Mouse (Mus musculus): Measurements from ENCODE around the gene Clip2.

The Clip2 gene

DNA sequence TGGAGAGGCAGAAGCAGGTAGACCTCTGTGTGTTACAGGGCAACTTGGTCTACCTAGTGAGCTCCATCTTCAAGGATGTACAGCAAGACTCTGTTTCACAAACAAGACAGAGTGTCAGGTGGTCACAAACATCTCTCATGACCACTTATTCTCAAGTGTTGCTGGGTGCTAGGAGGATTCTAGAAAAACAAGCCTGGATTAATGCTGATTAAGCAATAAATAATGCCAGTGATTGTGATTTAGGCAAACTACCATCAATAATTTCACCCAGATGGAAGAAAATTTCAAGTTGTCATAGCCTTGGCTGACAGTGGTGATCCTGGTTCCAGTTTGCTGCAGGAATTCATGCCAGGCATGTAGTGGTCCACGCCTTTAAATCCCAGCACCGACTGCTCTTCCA lies 12.0 kb upstream of the Clip2 start:
- DNase-seq: no peak

DNA sequence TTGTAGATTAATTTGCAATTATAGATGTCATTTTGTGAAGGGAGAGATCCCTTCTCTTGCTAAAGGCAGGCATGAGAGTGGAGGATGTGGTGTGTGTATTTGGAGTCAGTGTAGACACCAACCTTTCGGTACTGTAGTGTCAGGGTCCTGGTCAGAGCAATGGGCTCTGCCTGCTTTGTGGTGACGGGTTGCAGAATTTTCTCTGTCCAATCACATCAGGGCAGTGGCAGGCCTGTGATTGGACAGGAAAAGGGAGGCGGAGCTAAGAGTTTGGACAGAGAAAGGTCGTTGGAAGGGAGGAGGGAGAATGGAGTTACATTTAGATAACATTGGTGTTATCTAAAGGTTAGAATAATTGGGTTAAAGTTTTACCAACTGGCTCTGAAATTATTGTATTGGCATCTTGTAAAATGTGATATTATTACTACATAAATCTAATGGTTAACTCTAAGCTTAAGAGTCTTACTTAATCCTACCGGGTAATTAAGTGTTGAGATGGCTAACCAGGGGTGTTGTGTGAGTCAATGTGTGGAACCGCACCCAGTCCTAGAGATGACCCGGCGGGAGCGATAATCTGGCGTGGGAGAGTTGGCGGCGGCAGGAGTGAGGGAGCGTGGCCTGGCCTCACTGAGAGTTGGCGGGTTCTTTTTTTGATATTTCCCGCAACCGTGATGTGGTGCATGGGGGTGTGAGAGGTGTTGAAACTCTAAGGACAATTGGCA lies 8.4 kb upstream of the Clip2 start:
- DNase-seq: no peak

DNA sequence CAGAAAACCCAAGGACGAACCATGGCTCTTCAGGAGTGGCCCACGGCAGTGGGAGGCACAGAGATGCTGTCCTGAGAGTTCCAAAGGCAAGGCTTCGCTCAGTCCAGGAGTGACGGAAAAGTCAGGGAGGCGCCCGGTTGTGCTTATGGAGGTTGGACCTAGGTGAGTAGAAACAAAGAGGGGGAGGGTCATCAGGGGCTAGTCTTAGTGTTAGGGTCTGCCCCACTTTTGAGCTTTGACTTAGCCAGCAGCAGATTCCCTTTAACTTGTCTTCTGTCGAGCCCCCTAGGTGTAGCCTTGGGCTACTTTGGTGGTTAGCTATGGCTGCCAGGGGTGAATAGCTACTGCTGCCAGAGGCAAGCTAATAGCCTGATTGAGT lies 7.8 kb upstream of the Clip2 start, which contains the start of gene Syna:
Gene Syna, minus strand, starts transcription at position 101 of the 379 bp plus-strand sequence.
- DNase-seq: no peak

DNA sequence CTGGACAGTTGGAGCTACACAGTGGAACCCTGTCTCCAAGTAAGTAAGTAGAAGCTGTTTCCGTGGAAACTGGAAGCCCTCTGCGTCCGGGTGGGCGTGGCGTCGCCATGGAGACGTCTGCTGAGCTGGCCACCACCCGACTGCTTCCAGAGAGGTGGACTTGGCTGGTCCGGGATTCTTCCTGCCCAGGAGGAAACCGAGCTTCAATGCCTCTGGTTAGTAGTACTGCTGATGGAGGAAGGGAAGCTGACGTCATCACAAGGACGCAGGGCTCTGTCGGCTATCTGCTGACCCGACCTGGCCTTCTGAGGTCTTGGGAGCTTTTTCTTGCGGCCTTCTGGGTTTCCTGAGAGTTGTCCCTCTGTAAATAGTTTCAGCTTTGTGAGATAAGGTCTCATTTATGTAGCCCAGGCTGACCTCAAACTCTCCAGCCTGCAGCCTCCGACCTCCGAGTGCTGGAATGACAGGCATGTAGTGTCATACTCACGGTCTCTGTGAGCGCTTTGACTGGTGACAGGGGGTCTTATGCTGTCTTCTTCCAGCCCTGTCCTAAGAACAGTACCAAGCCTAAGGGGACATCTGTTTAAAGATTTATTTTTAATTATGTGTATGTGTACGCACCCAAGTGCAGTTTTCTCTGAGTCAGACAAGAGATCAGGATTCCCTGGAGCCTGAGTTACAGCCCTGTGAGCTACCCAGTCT lies 3.4 kb upstream of the Clip2 start:
- DNase-seq: peak; percentile 37 to 61

DNA sequence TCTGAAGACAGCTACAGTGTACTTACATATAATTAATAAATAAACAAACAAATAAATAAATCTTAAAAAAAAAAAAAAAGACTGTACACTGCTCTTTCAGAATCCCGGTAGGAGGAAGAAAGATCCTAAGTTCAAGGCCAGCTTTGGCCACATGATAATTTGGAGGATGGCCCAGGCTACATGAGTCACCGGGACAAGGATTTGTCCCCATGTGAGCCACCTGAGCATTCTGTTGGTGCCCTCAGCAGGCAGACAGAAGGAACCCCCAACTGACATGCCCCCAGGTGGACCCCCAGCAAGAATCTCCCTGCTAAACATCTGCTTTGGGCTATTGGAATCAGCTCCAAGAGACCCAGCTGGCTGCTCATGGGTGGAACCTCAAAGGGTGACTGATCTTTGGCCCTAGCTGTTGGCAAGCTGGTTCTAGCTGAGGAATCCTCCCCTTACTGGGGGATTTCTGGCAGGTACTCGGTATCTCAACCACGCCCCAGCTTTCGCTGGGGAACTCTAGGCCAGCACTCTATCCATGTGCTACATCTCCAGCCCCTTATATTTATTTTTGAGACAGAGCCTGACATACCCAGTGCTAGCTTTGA lies 1.8 kb upstream of the Clip2 start:
- no peak for DNase-seq

DNA sequence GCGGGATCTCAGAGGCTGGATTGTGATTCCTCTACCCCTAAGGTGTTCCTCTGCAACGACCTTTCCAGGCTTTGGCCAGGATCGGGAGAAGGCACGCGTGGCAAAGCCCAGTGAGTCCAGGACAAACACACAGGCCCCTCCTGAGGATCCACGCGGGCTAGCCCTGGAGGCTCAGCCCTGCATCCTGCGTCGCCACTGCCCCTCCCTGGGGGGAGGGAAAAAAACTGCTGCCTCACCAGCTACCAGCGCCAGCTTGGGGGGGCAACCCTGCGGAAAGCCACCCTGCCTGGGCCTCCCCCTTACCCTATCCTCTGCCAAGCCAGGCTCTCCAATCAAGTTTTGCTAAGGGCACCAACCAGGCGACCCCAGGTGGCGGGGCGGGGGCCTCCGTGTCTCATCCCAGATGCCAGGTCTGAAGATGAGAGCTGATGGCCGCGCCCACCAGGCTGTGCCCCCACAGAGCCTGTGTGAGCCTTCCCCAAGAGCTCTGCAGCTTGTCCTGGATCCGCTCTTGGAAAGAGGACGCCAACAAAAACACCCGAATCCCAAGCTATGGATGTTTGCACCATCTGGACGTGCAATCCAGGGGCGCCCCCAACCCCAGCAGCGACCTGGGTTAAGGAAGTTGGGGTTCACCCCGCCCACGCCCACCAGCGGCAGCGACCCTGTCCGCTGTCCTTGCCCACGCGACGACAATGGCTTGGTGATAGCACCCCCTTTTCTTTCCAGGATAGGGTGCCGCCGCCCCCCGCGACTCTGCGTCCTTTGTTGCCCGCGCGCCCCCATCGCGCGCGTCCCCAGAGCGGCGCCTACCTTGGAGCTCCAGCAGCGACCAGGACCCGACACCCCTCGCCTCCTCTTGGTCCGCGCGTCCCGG lies 763 bp downstream of the Clip2 start:
- DNase-seq: peak; percentile 57 to 60

DNA sequence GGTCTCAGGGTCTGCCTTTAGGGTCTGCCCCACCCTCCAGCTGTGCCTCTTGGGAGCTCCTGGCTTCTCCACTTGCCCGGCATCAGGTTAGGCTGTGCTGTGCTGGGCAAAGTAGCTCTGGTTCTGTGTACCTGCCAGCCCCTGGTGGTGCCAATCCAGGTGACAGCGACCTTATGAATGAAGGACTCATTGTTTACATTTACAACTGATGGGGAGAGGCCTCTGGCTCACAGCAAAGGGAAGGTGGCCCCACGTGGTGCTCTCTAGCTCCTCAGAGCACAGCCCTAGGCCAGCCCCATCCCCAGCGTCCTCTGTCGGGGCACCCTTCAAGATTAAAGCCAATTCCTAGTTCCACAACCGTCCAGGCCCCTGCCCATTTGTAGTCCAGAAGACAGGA lies 1.4 kb downstream of the Clip2 start:
- peak in 1 of 2 experiments; percentile 42 for DNase-seq

DNA sequence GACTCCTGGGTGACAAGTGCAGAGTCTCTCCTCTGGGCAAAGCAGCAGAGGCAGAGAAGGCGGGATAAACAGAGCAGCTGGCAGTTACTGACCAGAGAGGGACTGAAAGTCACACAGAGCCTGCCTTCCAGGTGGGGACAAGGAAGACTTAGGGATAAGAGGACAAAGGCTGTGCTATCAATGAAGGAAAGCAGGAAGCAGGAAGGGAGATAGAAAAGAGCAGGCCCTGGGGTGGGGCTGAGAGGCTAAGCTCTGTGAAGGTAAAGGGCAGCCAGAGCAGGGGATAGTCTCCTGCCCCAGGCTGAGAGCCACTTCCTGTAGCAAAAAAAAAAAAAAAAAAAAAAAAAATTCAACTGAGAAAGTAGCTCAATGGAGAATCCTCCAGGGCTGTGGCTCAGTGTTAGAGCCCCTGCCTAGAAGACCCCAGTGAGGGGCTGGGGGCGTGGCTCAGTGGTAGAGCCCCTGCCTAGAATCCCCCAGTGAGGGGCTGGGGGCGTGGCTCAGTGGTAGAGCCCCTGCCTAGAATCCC lies 2.5 kb downstream of the Clip2 start:
- no peak for DNase-seq

DNA sequence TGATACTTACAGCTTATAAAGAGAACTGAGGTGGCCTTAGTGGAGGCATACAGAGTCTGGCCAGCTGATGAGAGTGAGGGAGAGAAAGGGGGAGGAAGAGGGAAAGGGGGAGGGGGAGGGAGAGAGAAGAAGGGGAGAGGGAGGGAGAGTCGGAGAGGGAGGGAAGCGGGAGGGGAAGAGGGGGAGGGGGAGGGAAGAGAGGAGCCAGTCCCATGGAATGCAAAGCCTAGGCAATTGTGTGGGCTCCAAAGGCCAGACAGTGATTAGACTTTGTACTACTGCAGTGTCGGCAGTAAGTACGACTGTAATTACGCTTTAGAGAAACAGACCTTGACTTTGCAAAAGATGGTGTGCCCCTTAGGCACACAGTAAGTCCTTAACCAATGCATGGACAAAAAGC lies 3.9 kb downstream of the Clip2 start:
- DNase-seq: no peak

DNA sequence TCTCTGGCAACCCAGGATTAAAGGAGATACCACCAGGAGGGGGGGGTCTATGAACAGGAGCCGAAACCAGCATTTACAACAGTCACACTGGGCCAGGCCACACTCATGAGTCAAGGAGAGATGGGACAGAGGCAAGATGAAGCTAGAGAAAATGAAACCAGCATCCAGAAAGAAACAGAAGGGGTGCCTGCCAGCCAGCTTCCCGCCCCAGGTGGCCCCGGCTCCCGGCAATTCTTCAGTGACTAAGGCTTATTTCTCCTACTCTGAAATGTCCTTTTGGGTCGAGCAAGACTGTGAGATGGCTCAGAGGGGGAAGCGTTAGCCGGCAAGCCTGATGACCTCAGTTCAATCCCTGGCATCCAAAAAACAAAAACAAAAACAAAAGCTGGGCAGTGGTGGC lies 5.4 kb downstream of the Clip2 start:
- DNase-seq: peak; percentile 36 to 61

DNA sequence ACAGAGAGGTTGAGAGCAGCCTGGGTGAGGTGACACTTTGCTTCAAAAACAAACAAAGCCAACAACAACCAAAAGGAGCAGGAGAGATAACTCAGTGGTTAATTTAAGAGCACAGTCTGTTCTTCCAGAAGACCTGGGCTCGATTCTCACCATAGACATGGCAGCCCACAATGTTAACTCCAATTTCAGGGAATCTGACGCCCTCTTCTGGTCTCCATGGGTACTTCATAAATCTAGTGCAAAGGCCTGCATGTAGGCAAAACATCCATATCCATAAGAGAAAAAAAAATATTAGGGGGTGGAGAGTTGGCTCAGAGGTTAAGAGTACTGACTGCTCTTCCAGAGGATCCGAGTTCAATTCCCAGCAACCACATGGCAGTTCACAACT lies 7.0 kb downstream of the Clip2 start:
- no peak for DNase-seq

DNA sequence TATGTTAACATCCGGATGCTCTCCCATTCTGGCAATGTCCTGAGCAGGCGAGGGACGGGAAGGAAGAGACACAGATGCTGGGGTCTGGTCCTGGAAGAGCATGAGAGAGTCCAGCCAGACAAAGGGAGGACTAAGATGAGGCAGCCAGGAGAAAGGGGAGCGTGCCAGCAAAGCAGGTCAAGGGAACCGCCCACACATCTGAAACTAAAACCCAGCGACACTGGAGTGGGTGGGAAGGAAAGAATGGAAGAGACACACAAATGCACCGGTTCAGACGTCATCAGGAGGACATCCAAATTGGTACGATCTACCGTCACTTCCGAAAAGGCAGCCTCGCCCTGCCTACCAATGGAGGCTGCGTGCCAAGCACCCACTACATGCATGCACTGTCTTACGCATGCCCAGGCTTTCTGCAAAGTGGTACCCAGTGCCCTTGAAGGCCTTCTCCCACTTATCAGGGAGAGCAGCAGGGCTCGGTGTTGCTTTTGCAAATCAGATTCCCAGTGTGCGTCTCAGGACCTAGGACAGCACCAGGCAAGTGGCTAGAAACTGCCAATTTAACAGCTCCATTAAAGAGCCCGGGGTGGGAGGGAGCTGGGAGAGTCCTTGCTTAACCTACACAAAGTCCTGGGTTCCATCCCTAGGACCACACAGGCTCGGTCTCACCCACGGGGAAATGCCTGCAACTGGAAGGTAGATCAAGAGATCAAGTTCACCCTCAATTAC lies 7.6 kb downstream of the Clip2 start:
- DNase-seq: peak; percentile 54 to 62

DNA sequence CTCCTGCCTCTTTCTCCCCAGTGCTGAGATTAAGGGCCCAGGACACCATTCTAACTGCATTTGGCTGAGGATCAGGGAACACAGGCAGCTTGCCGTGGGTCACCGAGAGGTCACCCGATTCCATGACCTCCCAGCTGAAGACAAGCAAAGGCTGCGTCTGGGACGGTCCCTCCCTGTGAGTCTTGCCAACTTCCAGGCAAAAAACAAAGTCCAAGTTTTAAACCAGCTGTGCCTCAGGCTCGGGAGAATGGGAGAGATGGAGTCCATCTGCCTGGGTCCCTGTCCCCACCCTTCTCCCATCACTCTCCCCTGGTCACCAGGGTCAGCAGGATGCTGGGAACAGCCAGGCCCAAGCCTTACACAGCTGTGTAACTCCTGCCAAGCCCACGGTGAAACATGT lies 10.6 kb downstream of the Clip2 start:
- DNase-seq: no peak

DNA sequence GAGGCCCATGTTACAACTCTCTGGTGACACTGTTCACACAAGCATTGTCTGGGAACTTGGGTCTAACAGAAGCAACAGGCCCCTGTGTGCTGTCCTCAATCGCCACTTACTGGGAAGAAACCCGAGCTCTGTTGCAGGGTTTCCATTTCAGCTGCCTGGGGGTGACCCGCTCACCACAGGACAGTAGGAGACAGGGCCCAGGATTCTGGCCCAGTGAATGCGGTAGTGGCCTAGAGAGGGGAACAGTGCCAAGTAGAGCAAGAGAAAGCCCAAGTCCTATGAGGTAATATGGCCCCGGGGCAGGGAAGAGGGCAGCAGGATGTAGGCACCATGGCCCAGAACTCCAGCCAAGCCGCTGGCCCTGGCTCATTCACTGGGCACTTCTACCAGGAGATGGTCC lies 11.4 kb downstream of the Clip2 start:
- no peak for DNase-seq

DNA sequence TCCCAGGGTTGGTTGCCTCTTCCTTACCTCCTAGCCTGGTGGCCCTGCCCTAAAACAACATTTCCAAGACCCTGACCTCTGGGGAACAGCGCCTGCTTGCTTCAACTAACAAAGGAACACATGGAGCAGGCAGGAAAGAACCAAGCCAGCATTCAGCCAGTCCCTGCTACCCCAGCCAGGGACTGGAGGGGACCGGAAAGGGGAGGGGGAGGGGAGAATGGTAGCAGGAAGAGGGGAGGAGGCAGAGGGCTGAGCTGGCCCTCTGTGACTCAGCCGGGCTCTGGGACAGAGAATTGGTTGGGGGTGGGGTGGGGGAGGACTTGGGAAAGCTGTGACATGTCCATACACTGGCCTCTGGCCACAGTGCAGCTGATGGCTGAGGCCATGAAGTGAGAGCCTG lies 12.3 kb downstream of the Clip2 start:
- peak in 1 of 2 experiments; percentile 51 for DNase-seq

DNA sequence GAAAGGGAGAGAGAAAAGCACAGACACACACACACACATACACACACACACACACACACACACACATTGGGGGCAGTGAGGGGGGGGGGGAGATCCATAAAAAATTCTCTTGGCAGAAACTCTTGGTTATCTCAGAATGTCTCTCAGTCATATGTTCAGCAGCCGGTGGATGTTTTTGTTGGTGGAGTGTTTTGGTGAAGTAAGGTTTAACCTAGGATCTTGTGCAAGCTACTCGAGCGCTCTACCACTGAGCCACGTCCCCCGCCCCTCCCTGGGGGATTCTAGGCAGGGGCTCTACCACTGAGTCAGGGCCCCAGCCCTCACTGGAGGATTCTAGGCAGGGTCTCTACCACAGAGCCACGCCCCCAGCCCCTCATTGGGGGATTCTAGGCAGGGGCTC lies 16.2 kb downstream of the Clip2 start:
- DNase-seq: no peak

DNA sequence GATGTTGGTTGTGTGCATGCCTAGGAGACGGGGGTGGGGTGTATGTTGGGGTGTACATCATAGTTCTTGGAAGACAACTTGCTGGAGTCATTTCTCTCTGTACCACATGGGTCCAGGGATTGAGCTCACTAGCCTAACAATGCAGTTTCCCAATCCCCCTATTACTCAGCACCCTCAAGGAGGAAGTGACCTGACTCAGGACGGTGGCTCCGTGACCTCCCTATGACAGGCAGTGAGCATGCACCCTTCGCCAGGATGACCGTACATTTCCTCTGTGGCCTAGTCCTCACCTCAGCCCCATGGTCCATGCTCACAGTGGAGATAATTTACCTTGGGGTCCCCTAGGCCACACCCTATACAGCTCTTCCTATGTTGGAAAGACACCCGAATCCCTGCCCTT lies 19.8 kb downstream of the Clip2 start:
- no peak for DNase-seq

DNA sequence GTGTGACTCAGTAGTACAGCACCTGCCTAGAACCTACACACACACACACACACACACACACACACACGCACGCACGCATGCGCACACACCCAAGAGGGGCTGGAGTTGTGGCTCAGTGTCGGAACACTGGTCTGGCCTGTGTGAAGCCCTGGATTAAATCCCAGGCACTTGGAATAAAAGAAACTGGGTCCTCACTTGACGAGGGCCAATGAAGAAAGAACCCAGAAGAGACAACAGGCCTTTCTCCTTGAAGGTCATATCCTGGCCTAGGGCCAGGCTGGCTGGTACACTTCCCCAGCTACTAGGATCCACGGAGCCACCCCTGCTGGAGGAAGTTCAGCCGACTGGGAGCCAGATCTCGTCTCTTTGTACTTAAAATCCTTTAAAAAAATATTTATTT lies 20.6 kb downstream of the Clip2 start:
- peak; percentile 37 to 63 for DNase-seq

DNA sequence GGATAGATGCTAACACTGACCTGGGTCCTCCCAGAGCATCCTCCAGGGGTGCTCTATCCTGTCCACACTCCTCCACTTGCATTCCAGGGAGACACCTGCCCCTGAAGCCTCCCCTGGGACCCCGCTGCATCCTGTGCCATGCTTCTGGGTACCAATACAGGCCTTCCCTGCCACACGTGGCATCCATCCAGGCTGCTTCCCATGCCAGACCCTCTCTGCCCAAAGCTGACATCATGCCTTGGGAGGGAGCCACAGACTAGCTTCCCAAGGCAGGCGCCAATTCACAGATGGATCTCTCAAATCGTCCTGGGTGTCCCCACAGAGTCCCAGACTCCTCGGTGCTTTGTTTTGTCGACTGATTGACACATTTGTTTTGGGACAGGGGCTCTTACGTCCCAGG lies 21.4 kb downstream of the Clip2 start:
- DNase-seq: peak; percentile 98

DNA sequence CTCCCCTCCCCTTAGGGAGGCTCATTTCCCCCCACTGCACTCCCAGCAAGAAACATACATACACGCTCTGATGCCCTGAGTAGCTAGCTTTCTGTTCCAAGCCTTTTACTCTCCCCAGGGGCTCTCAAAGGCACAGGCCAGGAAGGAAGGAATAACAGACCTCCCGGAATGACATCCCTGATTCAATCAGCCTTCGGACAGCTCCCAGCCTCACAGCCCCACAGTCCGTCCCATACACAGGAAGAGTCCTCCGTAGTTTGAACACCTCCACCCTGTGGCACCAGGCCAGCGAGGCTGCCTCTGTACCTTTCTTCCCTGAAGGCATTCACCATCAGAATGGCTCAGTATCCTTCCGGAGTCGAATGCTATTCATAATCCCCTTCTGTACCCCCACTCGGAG lies 23.7 kb downstream of the Clip2 start:
- peak in 1 of 2 experiments; percentile 47 for DNase-seq

DNA sequence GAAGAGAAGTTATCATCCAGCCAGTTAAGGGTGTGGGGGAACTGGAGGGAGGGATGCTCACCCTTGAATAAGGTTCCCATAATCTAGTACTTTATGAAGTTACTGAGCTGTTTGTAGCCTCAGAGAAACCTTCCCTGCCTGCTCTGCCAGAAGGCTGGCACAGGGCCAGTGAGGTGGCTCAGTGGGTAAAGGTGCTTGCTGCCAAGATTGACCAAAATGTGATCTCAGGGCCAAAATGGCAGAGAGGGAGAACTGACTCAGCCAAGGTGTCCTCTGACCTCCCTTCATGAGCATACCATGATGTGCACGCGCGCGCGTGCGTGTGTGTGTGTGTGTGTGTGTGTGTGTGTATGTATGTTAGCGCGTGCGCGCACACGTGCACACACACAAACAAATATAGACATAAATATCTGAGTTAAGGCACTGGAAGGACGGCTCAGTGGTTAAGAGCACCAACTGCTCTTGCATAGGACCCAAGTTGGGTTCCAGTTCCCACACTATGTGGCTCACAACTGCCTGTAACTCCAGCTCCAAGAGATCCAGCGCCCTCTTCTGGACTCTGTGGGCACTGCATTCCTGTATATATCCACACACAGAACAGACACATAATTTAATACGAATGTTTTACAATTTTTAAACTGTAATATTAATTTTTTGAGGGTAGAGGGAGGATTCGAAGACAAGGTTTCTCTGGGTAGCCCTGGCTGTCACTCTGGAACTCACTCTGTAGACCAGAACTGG lies 26.1 kb downstream of the Clip2 start:
- DNase-seq: peak; percentile 67 to 82

All from cerebellum, postnatal 25 days (tissue).